Mouse (Mus musculus) megakaryocyte, embryonic 14.5 days (primary cell): ENCODE measurements around the gene Slc22a12. TPM values are rescaled to one million over a fixed set of nuclear protein-coding genes. Genes with fewer than 3 reads are reported as not detected.

ENCODE experiments used
- H3K27me3 ChIP-seq: replicated peaks from 2 replicates; pipeline ENCODE3; 2012; ENCODE audit warnings: inconsistent platforms
- H3K36me3 ChIP-seq: replicated peaks from 2 replicates; pipeline ENCODE3; 2012; ENCODE audit warnings: low read length, inconsistent platforms, mixed read lengths
- H3K4me1 ChIP-seq: 2 replicates; pipeline ENCODE4 v1.6.1; 2012; ENCODE audit warnings: inconsistent platforms
- H3K4me3 ChIP-seq: replicated peaks from 2 replicates; pipeline ENCODE3; 2012; ENCODE audit warnings: moderate library complexity, mild to moderate bottlenecking, inconsistent platforms
- H3K9me3 ChIP-seq: 2 replicates; pipeline ENCODE4 v1.6.1; 2012; ENCODE audit warnings: inconsistent platforms
- FLI1 ChIP-seq: IDR thresholded peaks from 2 replicates; pipeline ENCODE4 v1.6.1; 2012; ENCODE audit warnings: low read length, inconsistent platforms, mixed read lengths
- GATA1 ChIP-seq: IDR thresholded peaks from 3 replicates; pipeline ENCODE4 v1.6.1; 2012; ENCODE audit warnings: mixed read lengths, low read length, inconsistent platforms, borderline replicate concordance
- polyA plus RNA-seq: library from polyadenylated mRNA; stranded (reverse); fragments of >175 nt; gene quantifications from 2 replicates; pipeline ENCODE4 v1.2.3, GENCODE M21; 2012; ENCODE audit warnings: low replicate concordance; ENCODE audit not compliant: insufficient read depth

Slc22a12 gene
- polyA plus RNA-seq, 1 experiment: not detected

GRCm38 (mm10) chr19:6553819-6554582 lies 11.2 kb upstream of the Slc22a12 start:
- H3K4me3 ChIP-seq: no peak overlapping the region
- no peak for TF ChIP-seq GATA1
- TF ChIP-seq FLI1: no peak
- H3K9me3 ChIP-seq: no peaks in the 10 kb centered on the region
- H3K4me1 ChIP-seq: peaks cover 43% of the 10 kb centered on the region
- H3K36me3 ChIP-seq: no peaks in the 10 kb centered on the region
- peaks cover 27% of the 10 kb centered on the region for H3K27me3 ChIP-seq

- Histone ChIP-seq H3K9me3 (no peaks in the 10 kb centered on the region), H3K4me3 (no peak overlapping the region), H3K27me3 (peaks cover 36% of the 10 kb centered on the region), H3K4me1 (peaks cover 38% of the 10 kb centered on the region), H3K36me3 (no peaks in the 10 kb centered on the region)
- no peak for TF ChIP-seq GATA1
- TF ChIP-seq FLI1: no peak
These were observed 10.3 kb upstream of the Slc22a12 start for GRCm38 (mm10) chr19:6553174-6553573.

GRCm38 (mm10) chr19:6552302-6553028 lies 9.6 kb upstream of the Slc22a12 start:
- Histone ChIP-seq H3K4me1 (peaks cover 32% of the 10 kb centered on the region), H3K4me3 (no peak overlapping the region), H3K9me3 (no peaks in the 10 kb centered on the region), H3K36me3 (no peaks in the 10 kb centered on the region), H3K27me3 (peaks cover 42% of the 10 kb centered on the region)
- TF ChIP-seq GATA1: no peak
- TF ChIP-seq FLI1: no peak

DNA sequence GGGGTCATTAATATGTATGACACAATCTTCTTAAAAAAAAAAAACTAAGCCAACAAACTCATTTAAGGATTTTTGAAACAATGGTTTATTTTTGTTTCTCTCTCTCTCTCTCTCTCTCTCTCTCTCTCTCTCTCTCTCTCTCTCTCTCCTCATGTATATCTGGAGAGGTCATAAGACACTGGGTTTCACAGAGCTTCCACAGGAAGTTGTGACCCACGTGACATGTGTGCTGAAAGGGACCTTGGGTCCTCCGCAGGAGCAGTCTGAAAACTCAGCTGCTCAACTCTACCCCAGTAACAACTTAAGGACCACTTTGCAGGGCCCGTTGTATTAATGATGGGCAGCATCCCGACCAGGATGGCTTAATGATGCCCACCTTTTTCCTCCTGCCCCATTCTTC lies 8.4 kb upstream of the Slc22a12 start:
- Histone ChIP-seq H3K27me3 (peaks cover 54% of the 10 kb centered on the region), H3K36me3 (no peaks in the 10 kb centered on the region), H3K4me1 (peaks cover 42% of the 10 kb centered on the region), H3K9me3 (no peaks in the 10 kb centered on the region), H3K4me3 (no peak overlapping the region)
- TF ChIP-seq GATA1 (no peak), FLI1 (no peak)

- H3K36me3 ChIP-seq: no peaks in the 10 kb centered on the region
- TF ChIP-seq FLI1: no peak
- no peak for TF ChIP-seq GATA1
- peaks cover 8% of the 10 kb centered on the region for H3K9me3 ChIP-seq
- H3K27me3 ChIP-seq: peaks cover 63% of the 10 kb centered on the region
- peaks cover 54% of the 10 kb centered on the region for H3K4me1 ChIP-seq
- H3K4me3 ChIP-seq: no peak overlapping the region
These were observed 6.7 kb upstream of the Slc22a12 start for GRCm38 (mm10) chr19:6549566-6549965.

DNA sequence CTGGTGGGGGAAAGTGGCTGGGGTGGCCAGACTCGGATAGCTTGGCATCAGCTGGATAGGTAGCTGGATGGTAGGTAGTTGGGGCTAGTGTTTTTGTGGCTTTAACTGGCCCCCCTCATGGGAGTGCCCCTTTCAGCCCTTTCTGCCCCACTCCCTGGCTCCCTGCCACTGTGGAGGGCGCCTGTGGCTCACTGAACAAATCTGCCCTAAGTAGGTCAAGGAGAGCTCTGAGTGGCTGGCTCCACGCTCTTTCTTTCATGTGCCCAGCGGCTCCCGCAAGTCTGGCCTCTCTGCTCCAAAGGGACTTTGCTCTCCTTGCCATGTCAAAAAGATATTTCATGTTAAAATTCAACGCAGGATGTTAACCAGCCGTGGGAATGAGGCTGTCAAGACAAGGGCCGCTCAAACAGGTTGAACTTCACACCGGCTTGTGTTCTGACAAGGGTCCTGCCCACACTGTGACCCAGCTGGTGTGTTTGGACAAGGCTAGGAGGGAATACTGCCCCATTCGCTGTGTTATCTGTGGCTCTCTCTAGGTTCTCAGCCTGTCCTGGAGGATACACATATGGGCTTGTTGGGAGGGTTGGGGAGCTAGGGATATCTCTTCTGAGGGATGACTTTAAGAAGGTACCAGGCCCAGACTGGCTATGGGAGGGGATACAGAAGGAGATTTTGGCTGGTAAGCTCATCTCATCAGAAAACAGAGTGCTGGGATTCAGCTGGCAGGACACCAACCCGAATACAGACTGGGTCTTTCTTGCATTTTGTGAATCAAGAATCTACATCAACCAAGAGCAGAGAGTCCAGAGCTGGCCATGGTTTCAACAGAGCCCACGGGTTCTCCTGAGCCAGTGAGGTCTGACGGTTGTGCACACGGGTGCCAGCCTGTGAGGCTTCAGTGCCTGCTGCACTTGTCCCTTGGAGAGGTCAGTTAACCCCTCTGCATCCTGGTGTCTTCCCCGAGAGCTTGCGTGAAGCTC lies 5.9 kb upstream of the Slc22a12 start:
- no peaks in the 10 kb centered on the region for H3K36me3 ChIP-seq
- H3K27me3 ChIP-seq: peaks cover 69% of the 10 kb centered on the region
- H3K4me3 ChIP-seq: no peak overlapping the region
- peaks cover 13% of the 10 kb centered on the region for H3K9me3 ChIP-seq
- peaks cover 54% of the 10 kb centered on the region for H3K4me1 ChIP-seq
- TF ChIP-seq FLI1 (no peak), GATA1 (no peak)

DNA sequence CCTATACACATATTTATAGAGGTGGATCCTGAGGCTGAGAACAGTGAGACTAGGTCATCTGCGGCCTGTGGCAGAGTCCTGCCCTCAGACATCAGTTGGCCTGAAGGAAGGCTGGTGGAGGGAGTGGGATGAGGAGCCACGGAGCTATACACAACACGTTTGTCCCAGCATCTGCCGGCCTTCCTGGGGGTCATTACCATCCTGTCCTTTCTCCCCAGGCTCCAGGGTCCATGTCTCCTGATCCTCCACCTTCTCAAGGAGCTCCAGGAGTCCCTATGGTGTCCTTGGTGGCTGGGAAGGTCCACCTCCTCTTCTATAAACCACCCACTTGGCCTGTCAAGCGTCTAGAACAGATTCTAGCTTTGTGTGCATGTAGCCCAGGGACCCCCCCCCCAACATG lies 5.0 kb upstream of the Slc22a12 start:
- no peak overlapping the region for H3K4me3 ChIP-seq
- TF ChIP-seq GATA1 (no peak), FLI1 (no peak)
- no peaks in the 10 kb centered on the region for H3K36me3 ChIP-seq
- H3K4me1 ChIP-seq: peaks cover 54% of the 10 kb centered on the region
- H3K27me3 ChIP-seq: peaks cover 75% of the 10 kb centered on the region
- peaks cover 13% of the 10 kb centered on the region for H3K9me3 ChIP-seq

GRCm38 (mm10) chr19:6546096-6546495 lies 3.3 kb upstream of the Slc22a12 start:
- Histone ChIP-seq H3K9me3 (peaks cover 13% of the 10 kb centered on the region), H3K4me1 (peaks cover 59% of the 10 kb centered on the region), H3K4me3 (no peak overlapping the region), H3K36me3 (no peaks in the 10 kb centered on the region), H3K27me3 (peaks cover 88% of the 10 kb centered on the region)
- TF ChIP-seq GATA1 (no peak), FLI1 (no peak)

DNA sequence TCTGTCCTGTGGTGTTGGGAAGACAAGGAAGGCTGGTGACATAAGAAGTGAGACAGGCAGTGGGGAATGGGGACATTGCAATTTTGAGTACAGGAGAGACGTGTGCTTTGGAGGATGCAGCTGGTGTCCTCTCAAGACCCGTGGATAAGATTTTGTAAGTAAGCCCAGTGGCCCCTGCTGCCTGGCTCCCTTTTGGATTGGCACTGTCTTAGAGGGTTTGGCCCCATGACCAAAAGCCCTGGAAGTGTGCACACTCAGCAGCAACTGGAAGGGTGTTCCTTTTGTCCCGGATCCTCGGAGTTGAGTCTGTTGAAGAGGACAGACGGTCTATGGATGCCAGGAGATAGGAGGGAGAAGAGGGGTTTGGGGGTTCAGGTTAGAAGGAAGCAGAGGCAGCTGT lies 2.6 kb upstream of the Slc22a12 start:
- TF ChIP-seq FLI1 (no peak), GATA1 (no peak)
- H3K4me3 ChIP-seq: no peak overlapping the region
- peaks cover 91% of the 10 kb centered on the region for H3K27me3 ChIP-seq
- H3K36me3 ChIP-seq: no peaks in the 10 kb centered on the region
- H3K9me3 ChIP-seq: peaks cover 13% of the 10 kb centered on the region
- H3K4me1 ChIP-seq: peaks cover 57% of the 10 kb centered on the region

- Histone ChIP-seq H3K36me3 (no peaks in the 10 kb centered on the region), H3K4me1 (peaks cover 56% of the 10 kb centered on the region), H3K9me3 (peaks cover 13% of the 10 kb centered on the region), H3K4me3 (no peak overlapping the region), H3K27me3 (peaks cover 94% of the 10 kb centered on the region)
- TF ChIP-seq GATA1 (no peak), FLI1 (no peak)
These were observed 1.9 kb upstream of the Slc22a12 start for GRCm38 (mm10) chr19:6544712-6545111.
